Comparison of ENCODE assay signal across 9 mouse cellular contexts in the genomic region with DNA sequence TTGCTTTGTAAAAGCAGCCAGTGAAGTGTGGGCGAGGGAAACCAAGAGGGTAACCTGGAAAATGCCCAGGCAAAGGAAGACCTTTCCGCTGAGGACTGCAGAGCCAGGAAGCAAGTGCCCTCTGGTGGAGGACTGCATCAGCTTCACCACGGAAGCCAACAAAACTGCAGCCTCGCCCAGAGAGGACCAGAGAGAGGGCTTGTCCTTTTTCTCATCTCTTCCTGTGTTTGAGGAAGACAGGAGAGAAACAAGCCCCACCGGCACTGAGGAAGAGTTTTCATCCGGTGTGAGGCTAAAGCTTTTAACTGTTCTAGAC. TPM values are rescaled to one million over a fixed set of nuclear protein-coding genes. Genes with fewer than 3 reads are reported as not detected.
DNase-seq lines count a peak whose midpoint lies in the region; ATAC-seq lines count a peak whose summit lies in the region.
"Had no signal": no experiment of that assay in that cellular context is flagged by ENCODE, and none has a peak within 500 bp of the region (broad histone marks: within the 10 kb centered on the region; RNA-seq: fewer than 3 reads in every experiment).

No protein-coding gene starts in this region.

- 0 out of 2 replicates have a peak overlapping the region, but pooled peaks have one; percentile 12 for H3K27ac ChIP-seq in embryonic facial prominence, embryonic 12.5 days
- H3K27ac ChIP-seq in intestine, embryonic 14.5 days (ENCODE audit: low read depth): no peak overlapping the region
- H3K27ac ChIP-seq in limb, embryonic 13.5 days: no peak overlapping the region
- H3K27ac ChIP-seq: liver, embryonic 15.5 days had no signal

- peak; percentile 48 for DNase-seq in layer of hippocampus, adult 11-12 months (ENCODE audit: low spot score)
- DNase-seq in layer of hippocampus, adult 9-10 months (ENCODE audit: low spot score): no peak
- peak; percentile 71 for DNase-seq in ZHBTc4 (ENCODE audit: low read depth, low spot score)
- peak; percentile 64 for DNase-seq in intestine, embryonic 14.5 days (ENCODE audit: low spot score)
- DNase-seq in retina, embryonic 14.5 days (ENCODE audit: low spot score): peak; percentile 77
- DNase-seq in gastrocnemius, postnatal 36 days: no peak

- H3K4me2 ChIP-seq in embryonic facial prominence, embryonic 12.5 days (replicated peaks): no peak overlapping the region
- no peak overlapping the region for H3K4me2 ChIP-seq in intestine, embryonic 14.5 days (ENCODE audit: low read length)
- H3K4me2 ChIP-seq in limb, embryonic 13.5 days (replicated peaks): no peak overlapping the region
- H3K4me2 ChIP-seq: liver, embryonic 15.5 days had no signal

- intact Hi-C loops in gastrocnemius, postnatal 36 days (cut with DNase I): no loop called here

- no peaks in the 10 kb centered on the region for H3K36me3 ChIP-seq in embryonic facial prominence, embryonic 12.5 days
- no peaks in the 10 kb centered on the region for H3K36me3 ChIP-seq in intestine, embryonic 14.5 days (ENCODE audit: control insufficient read depth, insufficient read depth, low read length)
- H3K36me3 ChIP-seq in limb, embryonic 13.5 days: no peaks in the 10 kb centered on the region
- H3K36me3 ChIP-seq: liver, embryonic 15.5 days had no signal

- WGBS in embryonic facial prominence, embryonic 12.5 days: 27% methylated on average over 6 of the region's 6 CpGs
- 22% methylated on average over 6 of the region's 6 CpGs for WGBS in intestine, embryonic 14.5 days
- 29% methylated on average over 6 of the region's 6 CpGs for WGBS in limb, embryonic 13.5 days

- no peak overlapping the region for H3K9ac ChIP-seq in embryonic facial prominence, embryonic 12.5 days
- no peak overlapping the region for H3K9ac ChIP-seq in intestine, embryonic 14.5 days (ENCODE audit: low read length)
- no peak overlapping the region for H3K9ac ChIP-seq in limb, embryonic 13.5 days
- H3K9ac ChIP-seq: liver, embryonic 15.5 days had no signal

- H3K4me1 ChIP-seq in embryonic facial prominence, embryonic 12.5 days: peaks cover 10% of the 10 kb centered on the region; the same call in 1 of the 2 replicates
- H3K4me1 ChIP-seq in intestine, embryonic 14.5 days (replicated peaks; ENCODE audit: control insufficient read depth, insufficient read depth, low read length): no peaks in the 10 kb centered on the region
- H3K4me1 ChIP-seq in limb, embryonic 13.5 days: 0 out of 2 replicates have a peak, but pooled peaks cover 8% of the 10 kb centered on the region
- H3K4me1 ChIP-seq: liver, embryonic 15.5 days had no signal

- H3K9me3 ChIP-seq in embryonic facial prominence, embryonic 12.5 days: no peaks in the 10 kb centered on the region
- no peaks in the 10 kb centered on the region for H3K9me3 ChIP-seq in intestine, embryonic 14.5 days (ENCODE audit: control insufficient read depth, low read length)
- H3K9me3 ChIP-seq in limb, embryonic 13.5 days: no peaks in the 10 kb centered on the region
- H3K9me3 ChIP-seq: liver, embryonic 15.5 days had no signal

- ATAC-seq in embryonic facial prominence, embryonic 12.5 days (ENCODE audit: insufficient number of reproducible peaks, insufficient read depth, low FRiP score, low TSS enrichment): 0 out of 2 replicates have a peak, but pooled peaks have one; percentile 28
- ATAC-seq in intestine, embryonic 14.5 days (replicated peaks; ENCODE audit: low FRiP score, low TSS enrichment, low read depth): no peak
- ATAC-seq in limb, embryonic 13.5 days (ENCODE audit: low FRiP score, low read depth): peak; percentile 51; the same call in 1 of the 2 replicates

- no peak overlapping the region for H3K4me3 ChIP-seq in embryonic facial prominence, embryonic 12.5 days
- no peak overlapping the region for H3K4me3 ChIP-seq in intestine, embryonic 14.5 days (ENCODE audit: low read depth, low read length)
- H3K4me3 ChIP-seq in limb, embryonic 13.5 days: no peak overlapping the region
- H3K4me3 ChIP-seq: liver, embryonic 15.5 days had no signal

- H3K27me3 ChIP-seq in embryonic facial prominence, embryonic 12.5 days: no peaks in the 10 kb centered on the region
- H3K27me3 ChIP-seq in intestine, embryonic 14.5 days (replicated peaks; ENCODE audit: control insufficient read depth, insufficient read depth, low read length): no peaks in the 10 kb centered on the region
- no peaks in the 10 kb centered on the region for H3K27me3 ChIP-seq in limb, embryonic 13.5 days
- H3K27me3 ChIP-seq: liver, embryonic 15.5 days had no signal

RNA-seq across cellular contexts. Expression of gene Gxylt1, which starts 47.3 kb away (rescaled TPM):
- polyA plus RNA-seq in embryonic facial prominence, embryonic 12.5 days (2016; fragmentation: Nextera tagmentation; extraction: Ambion mirVana): 24.3 and 26.1 TPM in 2 replicates
- 14.2 and 14.5 TPM in 2 replicates for polyA plus RNA-seq in intestine, embryonic 14.5 days (2014; fragmentation: Nextera tagmentation; extraction: Ambion mirVana)
- polyA plus RNA-seq in limb, embryonic 13.5 days (2015; fragmentation: Nextera tagmentation; extraction: Ambion mirVana): 17.6 and 18.0 TPM in 2 replicates
- total RNA-seq in gastrocnemius, postnatal 36 days (2021): 1 to 10 TPM; 4.9 to 6.0 TPM

Comparison
In these comparisons a context has a peak if more than half of its experiments do, and no peak if none do; other contexts are left out.
1. DNase-seq: peak in layer of hippocampus, adult 11-12 months (single experiment), ZHBTc4 (single experiment), intestine, embryonic 14.5 days (single experiment) and retina, embryonic 14.5 days (single experiment); none in layer of hippocampus, adult 9-10 months (single experiment) and gastrocnemius, postnatal 36 days (0 of 2).